Mouse (Mus musculus) left cerebral cortex, postnatal 36 days (tissue): ENCODE measurements around the gene Eif5. TPM values are rescaled to one million over a fixed set of nuclear protein-coding genes. Genes with fewer than 3 reads are reported as not detected.
"Not testable (repeated sequence)": the region's sequence is repeated elsewhere in the genome, so short reads cannot be mapped to it uniquely, and the experiment has no call there.

Experiments
- DNase-seq, 2 experiments: peaks; one replicate each; pipeline ENCODE4 v3.0.0; 2021 to 2022; ENCODE audit warnings: low spot score in 2 of 2, mixed read lengths in 1 of 2
- intact Hi-C: fragments of 180-260 bp; cut with DNase I; formaldehyde crosslinking; loops from one replicate; pipeline ENCODE4 v1.15.1; 2025
- total RNA-seq, 2 experiments: library from RNA; stranded (reverse); gene quantifications; 2 replicates each; pipeline ENCODE4 v1.2.3; 2021

The Eif5 gene
- total RNA-seq, 2 experiments from 2014 or later, result 273 to 278 TPM

DNA sequence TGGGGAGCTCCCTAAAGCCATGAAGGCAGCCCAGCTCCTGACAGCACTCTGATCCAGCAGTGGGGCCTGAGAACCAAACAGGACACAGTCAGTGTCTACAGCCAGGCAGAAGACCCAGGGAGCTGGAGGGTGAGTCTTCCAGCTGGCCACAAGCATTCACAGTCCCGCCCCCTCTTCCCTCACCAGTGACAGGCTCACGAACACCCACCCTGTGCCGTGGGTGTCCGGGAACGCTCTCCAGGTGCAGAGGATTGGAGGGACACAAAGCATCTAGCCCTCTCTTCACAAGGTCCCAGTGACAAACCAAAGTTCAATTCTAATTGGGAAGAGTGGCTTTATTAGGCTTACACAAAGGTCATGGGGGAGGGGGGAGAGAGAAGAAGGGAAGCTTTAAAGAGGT, 18.0 kb upstream of the Eif5 start:
- intact Hi-C loops, result loop anchor here (10.0 kb wide), 1 partner anchor 355 kb away; the partner anchor contains the start of gene Traf3

DNA sequence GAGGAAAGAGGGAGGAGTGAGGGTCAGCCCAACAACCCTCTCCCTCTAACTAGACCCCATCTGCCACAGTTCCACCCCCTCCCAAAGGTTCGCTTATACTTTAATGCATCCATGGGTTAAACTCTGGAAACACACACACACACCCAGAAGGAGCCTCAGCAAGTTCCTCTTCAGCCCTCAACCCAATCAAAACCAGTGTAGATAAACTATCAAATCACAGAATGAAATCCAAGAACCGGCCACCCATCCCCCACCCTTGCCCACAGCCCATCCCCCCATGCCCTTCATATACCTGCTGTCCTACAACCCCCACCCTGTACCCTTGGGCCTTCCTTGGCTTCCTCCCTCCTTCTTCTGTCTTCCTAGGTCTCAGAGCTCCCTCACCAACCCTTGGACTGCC, 16.8 kb upstream of the Eif5 start:
- DNase-seq, result no peak
- intact Hi-C loops, result loop anchor here (10.0 kb wide), 1 partner anchor 356 kb away; the partner anchor contains the start of gene Traf3

More for the DNA sequence above, 18.0 kb upstream of the Eif5 start:
- no peak for DNase-seq

DNA sequence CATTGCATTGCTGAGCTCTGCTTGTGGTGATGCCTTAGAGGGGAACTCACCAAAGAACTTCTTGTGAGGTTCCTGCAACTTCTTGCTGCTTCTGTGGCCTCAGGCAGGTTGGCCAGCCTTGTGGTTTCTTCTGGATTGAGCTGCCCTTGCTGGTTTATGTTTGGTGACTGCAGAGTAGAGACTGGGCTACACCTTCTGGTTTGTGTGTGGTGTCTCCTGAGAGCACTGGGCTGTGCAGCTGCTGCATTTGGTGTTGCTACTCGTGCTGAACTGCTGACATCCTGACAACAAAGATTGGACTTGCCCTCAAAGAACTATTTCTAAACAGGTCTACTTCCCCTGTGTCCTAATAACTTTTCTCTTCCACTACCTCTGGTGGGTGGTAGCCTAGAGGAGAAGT, 13.3 kb upstream of the Eif5 start:
- intact Hi-C loops, result loop anchor here (10.0 kb wide), 1 partner anchor 360 kb away; the partner anchor contains the start of gene Traf3
- DNase-seq, result no peak

GRCm38 (mm10) chr12:111524883-111525282, 12.9 kb upstream of the Eif5 start:
- intact Hi-C loops, result loop anchor here (10.0 kb wide), 1 partner anchor 360 kb away; the partner anchor contains the start of gene Traf3
- no peak for DNase-seq

DNA sequence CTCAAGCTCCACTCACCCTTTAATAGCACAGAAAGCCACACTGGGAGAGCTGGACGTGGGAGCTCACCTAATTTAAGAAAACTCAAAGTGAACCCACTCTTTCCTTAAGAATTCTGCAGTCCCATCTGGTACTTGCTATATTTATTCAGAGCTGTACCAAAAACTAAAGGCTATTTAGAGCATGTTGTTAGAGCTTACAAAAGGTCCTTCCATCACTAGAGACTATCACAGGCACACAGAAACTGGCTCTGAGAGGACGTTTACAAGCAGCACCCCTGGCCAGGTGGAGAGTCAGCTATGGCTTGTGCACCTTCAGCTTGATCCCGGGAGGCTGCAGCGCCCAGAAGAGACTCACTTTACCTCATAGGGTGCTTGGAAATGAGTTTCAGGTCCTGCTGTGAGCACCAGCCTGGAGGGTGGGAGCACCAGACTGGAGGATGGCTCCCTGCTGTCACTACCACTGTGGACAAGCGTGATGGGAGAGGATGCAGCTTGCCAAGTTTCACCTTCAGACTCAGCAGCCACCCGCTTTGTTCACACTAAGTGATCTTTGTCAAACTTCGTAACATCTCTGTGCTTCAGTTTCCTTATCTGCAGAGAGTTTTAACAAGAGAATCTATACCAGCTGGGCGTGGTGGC, 10.1 kb upstream of the Eif5 start:
- peak; percentile 79 to 86 for DNase-seq

DNA sequence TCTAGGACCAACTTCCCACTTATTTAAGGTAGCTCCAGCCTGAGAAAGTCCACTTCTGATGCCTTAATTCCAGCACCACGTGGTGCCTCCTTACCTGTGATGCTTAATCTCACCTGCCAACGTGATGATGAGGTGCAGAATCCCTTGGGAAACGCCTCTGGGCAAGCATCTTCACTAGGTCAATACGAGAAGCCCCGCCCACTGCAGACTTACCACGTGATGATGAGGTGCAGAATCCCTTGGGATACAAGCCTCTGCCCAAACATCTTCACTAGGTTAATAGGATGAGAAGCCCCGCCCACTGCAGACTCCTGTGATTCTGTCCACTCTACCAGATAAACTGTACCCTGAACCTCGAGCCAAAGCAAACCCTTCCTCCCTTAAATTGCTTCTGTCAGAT, 8.6 kb upstream of the Eif5 start:
- DNase-seq, result no peak
- intact Hi-C loops, result loop anchor here (10.0 kb wide), 1 partner anchor 364 kb away; the partner anchor contains the start of gene Traf3

More for the DNA sequence above, 10.1 kb upstream of the Eif5 start:
- intact Hi-C loops, result loop anchor here (10.0 kb wide), 1 partner anchor 363 kb away; the partner anchor contains the start of gene Traf3

GRCm38 (mm10) chr12:111533096-111533794, 4.6 kb upstream of the Eif5 start:
- peak; percentile 51 to 54 for DNase-seq
- intact Hi-C loops, result no loop called here

DNA sequence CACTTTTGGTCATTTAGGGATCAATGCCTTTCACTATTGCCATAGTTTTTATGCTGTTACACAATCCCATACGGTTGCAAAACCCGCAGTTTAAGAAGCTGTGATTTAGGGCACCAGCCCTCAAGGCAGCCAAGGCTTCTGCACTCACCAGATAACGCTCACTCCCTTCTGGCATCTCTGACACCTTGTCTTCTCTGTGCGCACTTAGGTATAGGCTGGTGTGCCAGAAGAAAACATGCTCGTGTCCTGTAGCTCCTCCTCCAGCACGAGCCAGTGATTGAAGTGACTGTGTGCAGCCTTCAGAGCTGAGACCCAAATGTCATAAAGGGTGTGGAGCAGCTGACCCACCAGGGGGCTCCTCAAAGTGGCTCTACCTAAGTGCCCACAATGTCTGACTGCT, 2.5 kb upstream of the Eif5 start:
- intact Hi-C loops, result no loop called here
- DNase-seq, result no peak

DNA sequence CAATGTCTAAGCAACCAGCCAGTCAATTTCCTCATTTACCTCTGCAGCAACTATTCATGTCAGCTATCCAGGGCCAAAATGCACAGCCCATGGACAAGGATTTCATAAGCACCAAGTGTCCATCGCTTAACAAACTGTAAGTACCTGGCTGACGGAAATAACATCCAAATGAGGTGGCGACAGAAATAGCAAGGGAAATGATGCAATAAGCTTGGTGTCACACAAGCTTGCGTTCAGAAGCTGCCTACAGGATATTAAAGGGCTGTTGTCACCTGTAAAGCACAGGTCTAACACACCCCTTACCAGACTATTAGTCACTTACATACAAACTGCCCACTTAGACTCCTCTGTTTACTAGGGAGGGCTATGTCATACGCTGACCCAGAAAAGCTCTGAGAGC, 2.1 kb upstream of the Eif5 start:
- DNase-seq, result no peak
- intact Hi-C loops, result no loop called here

DNA sequence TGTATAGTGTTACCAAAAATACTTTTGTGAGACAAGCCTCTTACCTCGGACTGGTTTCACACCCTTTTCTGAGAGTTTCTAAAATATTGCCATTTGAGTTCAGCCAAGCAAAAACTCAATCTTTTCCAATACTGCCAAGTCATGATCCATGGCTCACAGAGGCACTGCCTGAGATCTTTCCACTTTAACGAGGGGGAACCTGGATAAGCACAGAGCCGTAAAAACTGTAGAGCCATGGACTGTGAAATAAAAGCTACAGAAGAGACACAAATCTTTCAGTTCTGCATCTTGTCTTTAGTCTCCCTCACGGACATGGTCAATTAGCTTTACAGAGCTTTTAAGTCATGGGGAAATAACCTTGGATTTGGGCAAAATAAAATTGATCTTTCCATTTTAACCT, 1.1 kb upstream of the Eif5 start:
- intact Hi-C loops, result no loop called here
- no peak for DNase-seq

DNA sequence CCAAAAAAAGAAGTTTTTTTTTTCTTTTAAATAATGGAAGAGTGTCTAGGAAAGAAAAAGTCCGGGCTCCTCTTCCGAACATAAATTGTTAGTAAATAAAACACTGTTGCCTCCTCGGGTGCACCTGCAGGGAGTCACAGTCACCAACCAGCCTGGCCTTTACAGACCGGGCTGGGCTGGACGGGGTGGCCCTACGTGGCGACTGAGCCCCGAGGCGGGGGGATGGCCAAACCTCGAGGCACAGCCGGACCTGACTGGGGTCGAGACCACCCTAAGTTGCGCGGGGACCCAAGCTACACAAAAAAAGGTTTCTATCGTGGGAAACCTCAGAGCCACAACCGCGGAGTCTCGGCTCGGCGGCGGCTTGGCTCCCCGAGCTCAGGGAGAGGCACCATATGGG, 475 bp upstream of the Eif5 start:
- intact Hi-C loops, result no loop called here
- DNase-seq, result no peak

- peak; percentile 75 to 80 for DNase-seq
- intact Hi-C loops, result loop anchor here (1.0 kb wide), 1 partner anchor 36 kb away; the partner anchor contains the start of gene Mark3
Observed at GRCm38 (mm10) chr12:111538292-111539040, 650 bp downstream of the Eif5 start.

DNA sequence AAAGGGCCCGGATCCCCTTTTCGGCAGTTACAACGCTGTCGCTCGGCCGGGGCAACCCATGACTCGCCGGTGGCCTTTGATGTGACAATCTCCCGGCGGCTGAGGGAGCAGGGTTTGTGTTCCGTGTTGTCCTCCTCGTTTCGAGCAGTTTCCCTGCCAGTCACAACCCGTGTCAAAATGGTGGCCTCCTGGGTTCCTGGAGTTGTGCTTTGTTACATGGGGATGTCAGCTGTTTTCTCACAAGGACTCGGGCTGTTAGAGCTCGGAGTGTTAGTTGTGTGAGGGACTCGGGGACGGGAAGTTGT, 1.2 kb downstream of the Eif5 start:
- no peak for DNase-seq
- intact Hi-C loops, result no loop called here

DNA sequence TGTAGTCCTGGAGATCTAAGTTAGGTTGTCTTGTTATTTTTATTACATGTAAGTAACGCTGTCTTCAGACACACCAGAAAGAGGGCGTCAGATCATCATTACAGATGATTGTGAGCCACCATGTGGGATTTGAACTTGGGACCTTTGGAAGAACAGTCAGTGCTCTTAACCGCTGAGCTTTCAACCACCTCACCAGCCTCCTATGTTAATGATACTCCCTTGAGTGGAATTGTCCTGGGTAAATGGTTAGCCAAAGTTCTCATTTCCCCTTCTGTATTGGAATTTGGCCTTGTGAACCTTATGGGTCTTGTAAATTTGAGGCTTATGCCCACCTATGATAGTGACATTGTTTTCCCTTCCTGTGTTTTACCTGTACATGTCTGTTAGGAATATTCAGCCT, 9.3 kb downstream of the Eif5 start:
- intact Hi-C loops, result no loop called here
- DNase-seq, result no peak

- no peak for DNase-seq
- intact Hi-C loops, result no loop called here
Observed at GRCm38 (mm10) chr12:111548555-111549289, 10.9 kb downstream of the Eif5 start.

DNA sequence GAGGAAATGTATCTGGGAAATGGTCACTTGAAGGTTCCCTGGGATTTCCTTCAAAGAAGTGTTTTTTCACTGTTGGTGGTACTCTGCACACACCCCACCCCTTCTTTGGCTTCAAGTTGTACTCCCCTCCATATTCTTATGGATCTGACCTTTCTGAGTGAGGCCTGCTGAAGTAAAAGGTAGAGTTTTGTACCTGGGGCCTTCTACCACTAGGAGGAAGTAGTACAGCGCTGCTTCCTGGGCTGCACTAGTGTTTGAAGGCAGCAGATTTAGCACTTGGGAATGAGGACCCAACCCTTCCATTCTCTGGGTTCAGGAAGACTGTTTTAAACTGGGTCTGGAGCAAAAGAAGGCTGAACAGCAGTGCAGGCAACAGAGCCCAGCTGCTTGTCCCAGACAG, 12.9 kb downstream of the Eif5 start:
- intact Hi-C loops, result no loop called here
- no peak for DNase-seq

DNA sequence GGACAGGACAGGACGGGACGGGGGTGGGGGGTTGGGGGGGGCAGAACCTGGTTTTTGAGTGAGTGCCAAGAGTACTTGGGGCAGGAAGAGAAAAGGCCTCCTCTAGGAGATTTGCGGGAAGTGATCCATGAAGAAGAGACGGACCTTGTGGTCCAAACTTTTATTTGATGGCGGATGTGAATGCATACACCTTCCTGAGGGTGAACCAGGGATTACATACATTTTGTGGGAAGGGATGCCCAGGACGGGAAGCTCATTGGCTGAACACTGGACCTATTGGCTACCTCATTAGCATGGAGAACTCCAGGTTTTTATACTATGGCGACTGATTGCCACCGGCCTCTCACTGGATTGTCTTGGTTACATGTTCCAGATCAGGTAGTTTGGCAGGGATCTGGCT, 14.5 kb downstream of the Eif5 start:
- intact Hi-C loops, result no loop called here
- DNase-seq, result no peak

GRCm38 (mm10) chr12:111555357-111555756, 17.5 kb downstream of the Eif5 start:
- DNase-seq, result no peak
- intact Hi-C loops, result no loop called here

DNA sequence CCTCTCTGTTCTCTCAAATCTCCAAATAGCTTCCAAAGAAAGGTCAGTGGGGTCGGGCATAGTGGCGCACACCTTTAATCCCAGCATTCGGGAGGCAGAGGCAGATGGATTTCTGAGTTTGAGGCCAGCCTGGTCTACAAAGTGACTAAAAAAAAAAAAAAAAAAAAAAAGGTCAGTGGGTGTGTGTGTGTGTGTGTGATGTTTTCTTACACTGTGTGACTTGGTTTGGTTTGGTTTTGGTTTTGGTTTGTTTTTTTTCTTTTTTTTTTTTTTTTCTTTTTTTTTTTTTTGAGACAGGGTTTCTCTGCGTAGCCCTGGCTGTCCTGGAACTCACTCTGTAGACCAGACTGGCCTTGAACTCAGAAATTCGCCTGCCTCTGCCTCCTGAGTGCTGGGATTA, 18.1 kb downstream of the Eif5 start:
- DNase-seq, intact Hi-C loops: not testable (repeated sequence)

GRCm38 (mm10) chr12:111557538-111557937, 19.7 kb downstream of the Eif5 start:
- intact Hi-C loops, result no loop called here
- DNase-seq, result no peak
